Mouse (Mus musculus) hematopoietic multipotent progenitor cell, adult 10-12 weeks (in vitro differentiated cells): Measurements from ENCODE around the gene Amh. TPM values are rescaled to one million over a fixed set of nuclear protein-coding genes. Genes with fewer than 3 reads are reported as not detected.

Experiments
- polyA plus RNA-seq: library from polyadenylated mRNA; stranded (reverse); fragments of >175 nt; gene quantifications from 2 replicates; pipeline ENCODE4 v1.2.3, GENCODE M21; 2012; ENCODE audit warnings: low replicate concordance

Gene Amh
- 1.1 and 3.0 TPM in 2 replicates for polyA plus RNA-seq

GRCm38 (mm10) chr10:80804916-80805315 is at the start of gene Amh:
TSS of gene Amh (plus strand) at chr10:80805243.

DNA sequence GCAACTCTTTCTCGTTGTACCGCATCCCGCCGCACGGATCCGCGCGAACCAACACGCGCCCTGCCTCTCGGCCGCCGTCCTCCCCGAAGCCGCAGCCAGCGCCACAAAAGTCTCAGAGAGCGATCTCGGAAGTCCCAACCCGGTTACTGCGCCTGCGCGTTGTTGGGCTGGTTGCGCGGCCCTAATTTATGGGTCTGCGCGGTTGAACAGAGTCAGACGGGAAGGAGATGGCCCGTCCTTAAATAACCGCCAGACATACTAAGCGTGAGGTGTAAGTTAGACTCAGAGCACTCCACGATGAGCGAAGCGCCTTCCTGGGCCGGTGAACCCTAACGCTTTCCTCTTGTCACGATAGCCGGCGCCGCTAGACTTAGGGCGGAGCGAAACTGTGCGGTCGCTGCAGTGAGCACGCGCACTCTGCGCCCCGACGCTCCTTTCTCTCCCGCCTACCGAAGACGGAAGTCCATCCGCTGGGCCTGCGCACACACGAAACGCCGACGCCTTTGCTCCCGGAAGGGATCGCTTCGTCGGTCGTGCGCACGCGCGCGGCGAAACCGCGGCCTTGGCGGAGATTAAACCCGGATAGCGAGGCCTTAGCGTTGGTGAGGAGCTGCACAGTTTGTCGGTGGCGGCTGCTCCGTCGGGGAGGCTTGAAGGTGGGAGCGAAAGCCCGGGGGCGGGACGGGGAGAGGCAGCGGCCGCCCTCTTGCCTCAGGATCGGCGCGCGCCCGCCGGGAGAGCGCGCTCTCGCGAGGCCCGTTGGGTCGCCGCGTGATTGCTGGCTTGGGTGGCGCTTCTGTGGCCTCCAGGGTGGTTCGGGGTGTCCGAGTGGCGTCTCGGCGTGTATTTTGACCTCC is 6.7 kb upstream of the Amh start, which contains the start of the genes Sf3a2 and Plekhj1:
Gene Sf3a2, plus strand, starts transcription at position 49 of the 857 bp plus-strand sequence.
Gene Plekhj1, minus strand, starts transcription at position 477 of the 857 bp plus-strand sequence.

DNA sequence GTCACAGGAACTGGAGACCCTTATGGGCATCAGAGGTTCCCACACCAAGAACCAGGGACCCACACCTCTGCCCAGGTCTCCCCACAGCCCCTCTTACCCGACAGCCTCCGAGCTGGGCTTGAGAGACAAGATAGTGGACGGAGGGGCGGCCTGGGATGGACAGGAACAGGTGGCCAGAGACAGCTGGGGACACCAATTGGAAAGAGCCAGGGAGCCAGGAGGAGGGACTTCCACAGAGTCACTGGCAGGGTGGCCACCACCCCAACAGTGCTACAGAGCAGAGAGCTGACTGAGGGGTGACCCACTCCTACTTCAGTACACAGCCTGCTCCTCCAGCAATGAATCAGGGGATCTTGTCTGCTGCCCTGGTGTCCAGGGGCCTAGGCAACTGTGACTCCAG is 8.3 kb downstream of the Amh start, which contains the start of gene Jsrp1:
Gene Jsrp1, minus strand, starts transcription at position 133 of the 400 bp plus-strand sequence.

DNA sequence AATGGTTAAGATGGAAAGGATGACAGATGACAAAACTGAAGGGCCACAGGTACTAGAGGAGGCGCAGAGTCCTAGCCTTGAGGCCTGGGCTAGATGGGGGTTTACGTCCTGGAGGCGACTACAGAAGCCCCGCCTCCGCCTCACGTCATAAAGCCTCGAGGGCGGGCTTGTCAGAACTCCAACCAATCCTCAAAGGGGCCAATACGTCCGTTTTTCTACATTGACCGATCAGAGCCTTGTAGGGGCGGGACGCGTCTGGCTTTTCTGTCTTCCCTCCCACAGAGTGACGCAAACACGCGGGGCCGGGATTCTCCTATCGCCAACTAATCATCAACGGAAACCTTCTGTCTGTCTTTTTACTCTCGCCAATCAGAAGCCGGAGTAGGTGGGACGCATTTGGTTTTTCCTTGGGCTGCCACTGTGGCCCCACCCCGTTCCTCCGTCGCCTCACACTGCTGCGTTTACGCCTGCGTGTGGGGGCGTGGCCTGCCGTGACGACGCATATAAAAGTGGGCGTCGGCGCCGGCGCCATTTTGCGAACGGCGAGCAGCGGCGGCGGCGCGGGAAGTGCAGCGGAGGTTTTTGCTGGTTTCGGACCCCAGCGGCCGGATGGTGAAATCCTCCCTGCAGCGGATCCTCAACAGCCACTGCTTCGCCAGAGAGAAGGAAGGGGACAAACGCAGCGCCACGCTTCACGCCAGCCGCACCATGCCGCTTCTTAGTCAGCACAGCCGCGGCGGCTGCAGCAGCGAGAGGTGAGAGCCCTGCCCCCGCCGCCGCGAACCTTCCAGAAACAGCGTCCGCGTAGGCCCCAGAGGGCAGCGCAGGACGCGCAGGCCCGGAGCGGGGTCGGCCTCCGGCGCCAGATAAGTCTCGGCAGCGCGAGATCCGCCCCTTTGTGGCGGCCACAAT is 21.4 kb downstream of the Amh start, which contains the start of gene Oaz1:
Gene Oaz1, plus strand, starts transcription at position 506 of the 912 bp plus-strand sequence.

GRCm38 (mm10) chr10:80843931-80844547 is 39.0 kb downstream of the Amh start, which contains the start of gene Lingo3:
TSS of gene Lingo3 (minus strand) at chr10:80844039.

DNA sequence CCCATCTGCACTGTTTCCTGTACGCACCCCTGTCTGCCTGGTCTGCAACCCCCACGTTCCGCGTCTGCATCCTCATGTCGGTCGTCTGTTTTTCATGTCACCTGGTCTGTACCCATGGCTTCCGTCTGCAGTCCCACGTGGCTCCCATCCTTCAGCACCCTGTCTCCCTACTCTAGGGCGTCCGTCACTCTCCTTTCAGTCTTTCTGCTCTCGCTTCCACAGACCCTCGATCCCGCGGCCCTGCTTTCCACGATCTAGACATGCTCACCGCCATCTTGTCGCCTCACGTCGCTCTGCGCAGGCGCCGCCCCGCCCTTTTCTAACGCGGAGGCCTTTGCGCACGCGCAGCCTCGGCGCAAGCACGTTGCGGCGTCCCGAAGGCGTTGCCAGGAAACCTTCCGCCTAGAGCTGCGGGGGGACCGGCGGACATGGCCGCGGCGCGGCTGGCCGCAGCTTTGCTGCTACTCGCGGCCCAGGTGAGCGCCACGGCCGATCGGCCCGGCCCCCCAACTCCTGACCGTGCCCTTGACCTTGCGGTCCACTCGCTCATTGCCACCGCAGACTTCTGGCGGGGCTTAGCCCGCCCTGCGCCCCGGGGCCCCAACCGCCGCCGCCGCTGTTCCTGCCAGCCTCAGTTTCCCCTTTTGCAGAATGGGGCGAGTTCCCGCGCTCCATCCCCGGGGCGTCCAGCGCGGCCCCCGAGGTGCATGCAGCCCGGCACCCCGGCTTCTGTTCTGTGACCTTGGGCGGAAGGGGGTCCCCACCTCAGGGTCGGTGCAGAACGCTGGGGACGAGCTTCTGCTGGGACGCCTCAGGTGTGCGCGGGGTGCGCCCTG is 50.1 kb downstream of the Amh start, which contains the start of the genes Lsm7 and Sppl2b:
Gene Lsm7, minus strand, starts transcription at position 297 of the 836 bp plus-strand sequence.
Gene Sppl2b, plus strand, starts transcription at position 363 of the 836 bp plus-strand sequence.

Other genes starting within 250 kb of the Amh start
- 152 and 358 TPM in 2 replicates for gene Rexo1, start 243.7 kb upstream of the Amh start, polyA plus RNA-seq
- 68.0 and 118 TPM in 2 replicates for gene Klf16, start 227.9 kb upstream of the Amh start, polyA plus RNA-seq
- 461 and 1,380 TPM in 2 replicates for gene Abhd17a, start 214.9 kb upstream of the Amh start, polyA plus RNA-seq
- gene Scamp4, start 202.4 kb upstream of the Amh start, polyA plus RNA-seq, result 98.1 and 109 TPM in 2 replicates
- 14.8 and 42.0 TPM in 2 replicates for gene Adat3, start 202.4 kb upstream of the Amh start, polyA plus RNA-seq
- 0.94 and 4.2 TPM in 2 replicates for gene Gm49322, start 199.2 kb upstream of the Amh start, polyA plus RNA-seq
- 480 and 641 TPM in 2 replicates for gene Csnk1g2, start 182.4 kb upstream of the Amh start, polyA plus RNA-seq
- gene Btbd2, start 148.2 kb upstream of the Amh start, polyA plus RNA-seq, result 79.6 and 100 TPM in 2 replicates
- 710 and 986 TPM in 2 replicates for gene Mknk2, start 127.1 kb upstream of the Amh start, polyA plus RNA-seq
- gene Mob3a, start 103.3 kb upstream of the Amh start, polyA plus RNA-seq, result 101 and 135 TPM in 2 replicates
- gene Izumo4, start 103.1 kb upstream of the Amh start, polyA plus RNA-seq, result 65.5 and 73.9 TPM in 2 replicates
- 42.2 and 65.5 TPM in 2 replicates for gene Ap3d1, start 63.0 kb upstream of the Amh start, polyA plus RNA-seq
- gene Dot1l, start 50.0 kb upstream of the Amh start, polyA plus RNA-seq, result 80.4 and 136 TPM in 2 replicates
- gene Sf3a2, start 7.0 kb upstream of the Amh start, polyA plus RNA-seq, result 321 and 932 TPM in 2 replicates
- 209 and 238 TPM in 2 replicates for gene Plekhj1, start 6.6 kb upstream of the Amh start, polyA plus RNA-seq
- gene Jsrp1, start 8.3 kb downstream of the Amh start, polyA plus RNA-seq, result not detected in 2 replicates
- gene Oaz1, start 21.4 kb downstream of the Amh start, polyA plus RNA-seq, result 1,467 and 1,742 TPM in 2 replicates
- 0.04 TPM in 1 of 2 replicates, not detected in the other for gene Lingo3, start 38.8 kb downstream of the Amh start, polyA plus RNA-seq
- 51.6 and 117 TPM in 2 replicates for gene Lsm7, start 50.0 kb downstream of the Amh start, polyA plus RNA-seq
- 75.7 and 79.0 TPM in 2 replicates for gene Sppl2b, start 50.0 kb downstream of the Amh start, polyA plus RNA-seq
- gene Tmprss9, start 66.6 kb downstream of the Amh start, polyA plus RNA-seq, result not detected in 2 replicates
- gene Timm13, start 95.7 kb downstream of the Amh start, polyA plus RNA-seq, result 115 and 162 TPM in 2 replicates
- 14.5 and 18.6 TPM in 2 replicates for gene Lmnb2, start 113.0 kb downstream of the Amh start, polyA plus RNA-seq
- 32.8 and 53.4 TPM in 2 replicates for gene Gadd45b, start 124.8 kb downstream of the Amh start, polyA plus RNA-seq
- gene Gng7, start 209.7 kb downstream of the Amh start, polyA plus RNA-seq, result 0.51 and 0.75 TPM in 2 replicates
- gene Diras1, start 220.4 kb downstream of the Amh start, polyA plus RNA-seq, result not detected in 2 replicates
- gene Slc39a3, start 232.2 kb downstream of the Amh start, polyA plus RNA-seq, result 20.4 and 23.3 TPM in 2 replicates